Mouse (Mus musculus): ENCODE results near the gene Myh7b. TPM values are rescaled to one million over a fixed set of nuclear protein-coding genes. Genes with fewer than 3 reads are reported as not detected.
A peak's percentile ranks its signal among the peaks of the same experiment; 100 is the strongest.

The Myh7b gene
- polyA plus RNA-seq, 1 experiment from 2014 or later, result 2.7 TPM

- Histone ChIP-seq H3K36me3 (ENCODE audit: control insufficient read depth, insufficient read depth) (peaks cover 87% of the 10 kb centered on the region), H3K9ac (ENCODE audit: low read depth, low read length) (no peak overlapping the region), H3K27me3 (replicated peaks; ENCODE audit: control insufficient read depth, insufficient read depth, low read length) (no peaks in the 10 kb centered on the region), H3K4me3 (ENCODE audit: low read depth, low read length) (no peak overlapping the region), H3K4me2 (replicated peaks; ENCODE audit: low read depth) (peak overlapping the region; percentile 21), H3K4me1 (replicated peaks; ENCODE audit: control insufficient read depth, insufficient read depth, low read length) (0 out of 2 replicates have a peak, but pooled peaks cover 6% of the 10 kb centered on the region), H3K9me3 (ENCODE audit: control insufficient read depth) (no peaks in the 10 kb centered on the region), H3K27ac (ENCODE audit: low read depth, low read length) (peak overlapping the region; percentile 86)
- TF ChIP-seq CTCF (IDR thresholded peaks at IDR 0.05; ENCODE audit: low read depth), result no peak
- ATAC-seq, result peak; percentile 92
- WGBS, result 57% methylated on average over 18 of the region's 18 CpGs
Observed at GRCm38 (mm10) chr2:155641540-155642472, 30.8 kb downstream of the Myh7b start.

GRCm38 (mm10) chr2:155645746-155646145 lies 34.7 kb downstream of the Myh7b start:
- H3K4me3 ChIP-seq (ENCODE audit: low read depth, low read length), result no peak overlapping the region
- no peak for TF ChIP-seq CTCF (IDR thresholded peaks at IDR 0.05; ENCODE audit: low read depth)
- ATAC-seq, result no peak
- no peak overlapping the region for H3K4me2 ChIP-seq (replicated peaks; ENCODE audit: low read depth)
- H3K9me3 ChIP-seq (ENCODE audit: control insufficient read depth), result no peaks in the 10 kb centered on the region
- H3K9ac ChIP-seq (ENCODE audit: low read depth, low read length), result no peak overlapping the region
- 87% methylated on average over 7 of the region's 7 CpGs for WGBS
- no peak overlapping the region for H3K27ac ChIP-seq (ENCODE audit: low read depth, low read length)
- H3K36me3 ChIP-seq (ENCODE audit: control insufficient read depth, insufficient read depth), result peaks cover 81% of the 10 kb centered on the region
- 0 out of 2 replicates have a peak, but pooled peaks cover 4% of the 10 kb centered on the region for H3K4me1 ChIP-seq (replicated peaks; ENCODE audit: control insufficient read depth, insufficient read depth, low read length)
- H3K27me3 ChIP-seq (replicated peaks; ENCODE audit: control insufficient read depth, insufficient read depth, low read length), result no peaks in the 10 kb centered on the region

GRCm38 (mm10) chr2:155652618-155653017 lies 41.6 kb downstream of the Myh7b start:
- no peak for ATAC-seq
- Histone ChIP-seq H3K4me1 (replicated peaks; ENCODE audit: control insufficient read depth, insufficient read depth, low read length) (no peaks in the 10 kb centered on the region), H3K9ac (ENCODE audit: low read depth, low read length) (no peak overlapping the region), H3K9me3 (ENCODE audit: control insufficient read depth) (no peaks in the 10 kb centered on the region), H3K4me2 (replicated peaks; ENCODE audit: low read depth) (no peak overlapping the region), H3K4me3 (ENCODE audit: low read depth, low read length) (no peak overlapping the region), H3K27ac (ENCODE audit: low read depth, low read length) (no peak overlapping the region), H3K36me3 (ENCODE audit: control insufficient read depth, insufficient read depth) (peaks cover 88% of the 10 kb centered on the region), H3K27me3 (replicated peaks; ENCODE audit: control insufficient read depth, insufficient read depth, low read length) (no peaks in the 10 kb centered on the region)
- 95% methylated on average over 5 of the region's 5 CpGs for WGBS
- TF ChIP-seq CTCF (IDR thresholded peaks at IDR 0.05; ENCODE audit: low read depth), result no peak

- no peaks in the 10 kb centered on the region for H3K27me3 ChIP-seq (replicated peaks; ENCODE audit: control insufficient read depth, insufficient read depth, low read length)
- no peak overlapping the region for H3K27ac ChIP-seq (ENCODE audit: low read depth, low read length)
- no peak overlapping the region for H3K4me3 ChIP-seq (ENCODE audit: low read depth, low read length)
- H3K9ac ChIP-seq (ENCODE audit: low read depth, low read length), result no peak overlapping the region
- no peaks in the 10 kb centered on the region for H3K4me1 ChIP-seq (replicated peaks; ENCODE audit: control insufficient read depth, insufficient read depth, low read length)
- no peak overlapping the region for H3K4me2 ChIP-seq (replicated peaks; ENCODE audit: low read depth)
- no peak for TF ChIP-seq CTCF (IDR thresholded peaks at IDR 0.05; ENCODE audit: low read depth)
- H3K9me3 ChIP-seq (ENCODE audit: control insufficient read depth), result no peaks in the 10 kb centered on the region
- ATAC-seq, result no peak
- peaks cover 80% of the 10 kb centered on the region for H3K36me3 ChIP-seq (ENCODE audit: control insufficient read depth, insufficient read depth)
- WGBS, result 88% methylated on average over 6 of the region's 6 CpGs
Observed at GRCm38 (mm10) chr2:155655759-155656372, 44.9 kb downstream of the Myh7b start.

- Histone ChIP-seq H3K4me2 (replicated peaks; ENCODE audit: low read depth) (no peak overlapping the region), H3K4me3 (ENCODE audit: low read depth, low read length) (no peak overlapping the region), H3K9ac (ENCODE audit: low read depth, low read length) (no peak overlapping the region), H3K27ac (ENCODE audit: low read depth, low read length) (no peak overlapping the region), H3K9me3 (ENCODE audit: control insufficient read depth) (no peaks in the 10 kb centered on the region), H3K27me3 (replicated peaks; ENCODE audit: control insufficient read depth, insufficient read depth, low read length) (no peaks in the 10 kb centered on the region), H3K36me3 (ENCODE audit: control insufficient read depth, insufficient read depth) (peaks cover 79% of the 10 kb centered on the region), H3K4me1 (replicated peaks; ENCODE audit: control insufficient read depth, insufficient read depth, low read length) (no peaks in the 10 kb centered on the region)
- TF ChIP-seq CTCF (IDR thresholded peaks at IDR 0.05; ENCODE audit: low read depth), result no peak
- ATAC-seq, result no peak
- 95% methylated on average over 5 of the region's 5 CpGs for whole genome bisulfite sequencing
Observed at GRCm38 (mm10) chr2:155662390-155662789, 51.4 kb downstream of the Myh7b start.

- no peaks in the 10 kb centered on the region for H3K27me3 ChIP-seq (replicated peaks; ENCODE audit: control insufficient read depth, insufficient read depth, low read length)
- H3K4me3 ChIP-seq (ENCODE audit: low read depth, low read length), result no peak overlapping the region
- peaks cover 78% of the 10 kb centered on the region for H3K36me3 ChIP-seq (ENCODE audit: control insufficient read depth, insufficient read depth)
- H3K9ac ChIP-seq (ENCODE audit: low read depth, low read length), result no peak overlapping the region
- H3K4me1 ChIP-seq (replicated peaks; ENCODE audit: control insufficient read depth, insufficient read depth, low read length), result no peaks in the 10 kb centered on the region
- 25% methylated on average over 5 of the region's 5 CpGs for WGBS
- ATAC-seq, result no peak
- TF ChIP-seq CTCF (IDR thresholded peaks at IDR 0.05; ENCODE audit: low read depth), result peak; percentile 81
- H3K4me2 ChIP-seq (replicated peaks; ENCODE audit: low read depth), result no peak overlapping the region
- H3K27ac ChIP-seq (ENCODE audit: low read depth, low read length), result no peak overlapping the region
- no peaks in the 10 kb centered on the region for H3K9me3 ChIP-seq (ENCODE audit: control insufficient read depth)
Observed at GRCm38 (mm10) chr2:155663097-155663496, 52.1 kb downstream of the Myh7b start.

Measured in intestine, postnatal 0 days (tissue).